ENCODE assay signal across 8 mouse cellular contexts in genomic region chr10:69870348-69870747, GRCm38 (mm10).
DNase-seq lines count a peak whose midpoint lies in the region; ATAC-seq and TF ChIP-seq lines count a peak whose summit lies in the region.

No protein-coding gene starts in this region.

- H3K9me3 ChIP-seq in heart, embryonic 16.5 days (replicated peaks; ENCODE audit: control insufficient read depth, low read length) = no peaks in the 10 kb centered on the region

- 0 out of 2 replicates have a peak, but pooled peaks have one; percentile 47 for ATAC-seq in heart, embryonic 16.5 days (replicated peaks; ENCODE audit: extremely low read depth, insufficient read depth, low FRiP score)

- WGBS in heart, embryonic 16.5 days = 12% methylated on average over 5 of the region's 5 CpGs

- H3K4me3 ChIP-seq in heart, embryonic 16.5 days (ENCODE audit: low read length) = no peak overlapping the region
- H3K4me3 ChIP-seq in layer of hippocampus, adult 2 months = no peak overlapping the region; the same call in 1 of the 2 replicates

- H3K36me3 ChIP-seq in heart, embryonic 16.5 days (ENCODE audit: control insufficient read depth, insufficient read depth) = peaks cover 14% of the 10 kb centered on the region

- no peak overlapping the region for H3K9ac ChIP-seq in heart, embryonic 16.5 days (ENCODE audit: low read length)

- peak; percentile 94 for TF ChIP-seq CTCF in layer of hippocampus, adult 2 months (conservative IDR thresholded peaks at IDR 0.05)

- peaks cover 13% of the 10 kb centered on the region for H3K4me1 ChIP-seq in heart, embryonic 16.5 days (ENCODE audit: control insufficient read depth, insufficient read depth, low read length)

- H3K4me2 ChIP-seq in heart, embryonic 16.5 days (ENCODE audit: low read depth, low read length) = no peak overlapping the region

- H3K27me3 ChIP-seq in heart, embryonic 16.5 days (ENCODE audit: control insufficient read depth, insufficient read depth, low read length) = no peaks in the 10 kb centered on the region

- no peak overlapping the region for H3K27ac ChIP-seq in heart, embryonic 16.5 days (ENCODE audit: low read length)
- H3K27ac ChIP-seq in layer of hippocampus, adult 2 months = peak overlapping the region; percentile 43; the same call in 1 of the 2 replicates

- DNase-seq in A20 (ENCODE audit: low read depth, low spot score) (peak; percentile 76), ZHBTc4 (ENCODE audit: low read depth, low spot score) (peak; percentile 86)
- DNase-seq in cerebellum, postnatal 4 days (ENCODE audit: low spot score in 2 of 2) = peak; percentile 60 to 73
- DNase-seq in layer of hippocampus, adult 2 months (ENCODE audit: low spot score in 2 of 2) = peak; percentile 80 to 82
- DNase-seq in lung, postnatal 14 days = peak; percentile 89
- peak; percentile 77 to 85 for DNase-seq in right cerebral cortex, postnatal 10 days (ENCODE audit: low spot score in 2 of 2)
- peak; percentile 69 to 78 for DNase-seq in urinary bladder, postnatal 4 days (ENCODE audit: low spot score in 2 of 2)
